Mouse (Mus musculus): Measurements from ENCODE around the gene Ccdc141. TPM values are rescaled to one million over a fixed set of nuclear protein-coding genes. Genes with fewer than 3 reads are reported as not detected.

Gene Ccdc141
- polyA plus RNA-seq, 1 experiment, result 15.9 TPM

DNA sequence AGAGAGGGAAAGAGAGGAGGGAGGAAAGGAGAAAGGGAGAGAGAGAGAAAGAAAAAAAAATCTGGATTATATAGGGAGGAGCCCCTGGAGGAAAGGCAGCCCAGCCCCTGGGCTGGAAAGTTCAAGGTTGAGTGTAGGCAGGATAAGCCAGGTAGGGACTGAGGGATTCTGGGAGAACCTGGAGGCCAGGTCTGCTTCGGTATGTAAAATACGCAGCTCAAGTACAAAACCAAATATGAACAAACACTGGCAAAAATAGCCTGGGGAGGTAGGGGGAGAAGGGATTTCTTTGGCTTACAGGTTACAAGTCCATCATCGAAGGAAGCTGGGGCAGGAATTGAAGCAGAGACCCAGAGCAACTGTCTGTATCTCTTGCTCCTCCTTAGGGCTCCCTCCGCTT, 183.1 kb downstream of the Ccdc141 start:
- DNase-seq (ENCODE audit: extremely low spot score in 1 of 2, low spot score in 1 of 2), result no peak

DNA sequence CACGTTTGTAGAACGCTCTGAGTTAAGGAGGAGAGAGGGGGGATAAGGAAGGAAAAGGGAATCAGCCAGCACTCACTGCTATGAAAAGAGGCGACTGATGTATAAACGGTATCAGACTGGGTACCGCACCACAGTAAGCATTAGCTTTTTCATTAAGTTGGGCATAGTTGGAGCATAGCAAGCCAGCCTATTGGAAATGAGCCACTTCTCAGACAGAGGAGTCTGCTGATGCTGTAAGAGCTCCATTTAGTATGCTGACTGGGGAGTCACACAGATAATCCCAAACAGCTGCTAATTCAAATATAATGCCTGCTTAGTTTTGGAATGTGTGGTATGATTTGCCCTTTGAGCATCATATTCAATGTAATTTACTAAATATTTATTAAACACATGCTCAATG, 186.1 kb downstream of the Ccdc141 start:
- no peak for DNase-seq (ENCODE audit: extremely low spot score in 1 of 2, low spot score in 1 of 2)

DNA sequence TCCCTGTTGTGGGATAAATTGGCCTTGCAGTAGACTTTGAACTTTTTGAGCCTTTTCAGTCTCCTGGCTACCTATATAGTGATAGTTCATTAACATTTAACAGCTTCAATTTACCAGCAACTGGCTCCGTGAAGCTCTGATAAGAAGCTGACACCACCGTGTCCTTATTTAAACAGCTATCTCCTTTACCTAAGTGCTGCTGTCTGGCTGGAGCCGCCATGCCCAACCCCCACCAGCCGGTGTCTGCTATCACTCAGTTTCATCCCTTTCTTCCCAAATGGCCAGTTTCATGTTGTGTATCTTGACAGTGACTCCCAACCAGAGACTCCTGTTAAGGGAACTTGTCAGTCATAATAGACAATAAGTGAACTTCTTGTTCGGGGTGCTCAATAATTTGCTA, 186.8 kb downstream of the Ccdc141 start:
- DNase-seq (ENCODE audit: extremely low spot score in 1 of 2, low spot score in 1 of 2), result no peak

DNA sequence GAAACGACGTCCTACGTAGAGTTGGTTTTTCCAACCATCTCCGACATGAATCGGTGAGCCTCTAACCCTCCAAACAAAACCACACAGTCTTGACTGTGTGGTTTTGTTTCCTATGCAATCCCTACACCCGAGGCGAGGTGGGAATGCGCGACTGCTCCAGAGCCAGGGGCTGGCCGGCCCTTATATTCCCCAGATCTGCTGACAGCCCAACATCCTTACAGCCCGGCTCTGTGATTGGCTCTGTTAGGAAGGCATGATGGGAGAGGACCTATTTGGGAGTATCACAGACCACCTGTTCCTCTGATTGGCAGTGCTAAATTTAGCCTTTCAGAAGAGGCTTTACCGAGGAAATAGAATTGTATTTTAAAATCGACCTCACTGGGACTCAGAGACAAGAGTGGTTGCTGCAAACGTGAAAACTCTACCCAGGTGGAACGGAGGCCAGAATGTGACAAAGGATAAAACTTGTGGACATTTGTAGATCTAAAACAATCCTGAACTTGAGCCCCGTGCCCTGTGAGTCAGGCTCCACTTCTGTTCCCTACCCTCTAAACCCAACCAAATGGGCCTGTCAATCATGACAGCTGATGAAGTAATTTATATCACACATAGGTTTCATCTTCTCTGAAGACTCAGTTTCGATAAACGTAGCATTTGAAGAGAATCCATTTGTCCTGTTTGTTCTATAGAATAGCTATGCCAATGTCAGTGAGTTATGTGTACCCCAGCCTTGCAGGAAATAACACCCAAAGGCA, 187.9 kb downstream of the Ccdc141 start, which contains the start of gene Ttn:
Gene Ttn (minus strand): TSS at position 157 of the 755 bp plus-strand sequence.
- no peak for DNase-seq (ENCODE audit: extremely low spot score in 1 of 2, low spot score in 1 of 2)

DNA sequence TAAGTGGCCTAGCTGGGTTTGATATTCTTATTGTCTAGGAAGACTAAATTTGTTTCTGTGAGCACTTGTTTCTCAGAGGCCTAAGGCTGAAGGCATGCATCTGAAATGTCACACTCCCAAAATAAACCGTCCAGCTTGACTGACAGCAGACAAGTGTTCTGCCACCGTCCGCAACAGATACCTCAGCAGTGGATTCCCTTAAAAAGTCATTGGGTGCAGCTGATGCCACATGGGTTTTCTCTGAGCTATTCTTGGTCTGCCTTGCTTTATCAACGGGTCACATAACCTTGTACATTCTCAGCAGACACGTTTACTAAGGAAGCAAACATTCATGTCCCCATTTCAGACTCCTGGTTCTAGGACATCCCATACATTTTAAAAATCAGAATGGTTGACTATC, 188.7 kb downstream of the Ccdc141 start:
- DNase-seq (ENCODE audit: extremely low spot score in 1 of 2, low spot score in 1 of 2), result no peak

DNA sequence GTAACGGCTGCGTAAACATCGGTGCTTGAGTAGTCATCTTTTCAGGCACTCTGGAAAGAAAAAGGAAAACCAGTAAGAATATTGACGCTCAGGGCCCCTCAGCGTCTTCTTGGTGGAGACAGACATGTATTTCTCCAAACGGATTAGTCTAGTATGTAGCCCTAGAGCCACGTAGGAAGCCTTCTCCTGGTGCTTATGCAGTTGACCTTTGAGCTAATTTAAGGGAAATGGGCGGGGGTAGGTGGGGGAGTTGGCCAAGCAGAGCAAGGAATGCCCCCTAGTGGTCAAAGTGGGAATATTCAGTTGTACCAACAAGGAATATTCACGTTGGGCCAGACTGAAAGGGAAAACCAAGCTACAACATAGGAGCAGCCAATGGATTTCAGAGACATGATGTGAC, 190.3 kb downstream of the Ccdc141 start:
- no peak for DNase-seq (ENCODE audit: extremely low spot score in 1 of 2, low spot score in 1 of 2)

DNA sequence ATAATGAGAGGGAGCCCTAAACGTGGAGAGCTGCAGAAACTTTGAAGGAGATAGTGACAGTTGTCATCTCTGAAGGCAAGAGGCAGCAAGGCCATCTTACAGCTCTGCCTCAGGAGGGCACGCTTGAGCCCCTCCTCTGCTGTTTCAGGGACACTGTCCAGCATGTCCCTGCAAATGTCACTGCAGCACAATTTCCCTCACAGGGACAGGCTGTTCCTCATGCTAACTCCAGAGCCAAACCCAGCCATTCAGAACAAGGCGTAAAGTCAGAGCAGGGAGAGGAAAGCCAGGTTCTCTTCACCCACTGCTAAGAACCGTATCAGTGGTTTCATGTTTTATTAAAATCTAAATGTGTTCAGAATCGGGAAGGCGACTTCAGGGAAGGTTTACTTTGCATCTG, 192.8 kb downstream of the Ccdc141 start:
- DNase-seq (ENCODE audit: extremely low spot score in 1 of 2, low spot score in 1 of 2), result no peak

DNA sequence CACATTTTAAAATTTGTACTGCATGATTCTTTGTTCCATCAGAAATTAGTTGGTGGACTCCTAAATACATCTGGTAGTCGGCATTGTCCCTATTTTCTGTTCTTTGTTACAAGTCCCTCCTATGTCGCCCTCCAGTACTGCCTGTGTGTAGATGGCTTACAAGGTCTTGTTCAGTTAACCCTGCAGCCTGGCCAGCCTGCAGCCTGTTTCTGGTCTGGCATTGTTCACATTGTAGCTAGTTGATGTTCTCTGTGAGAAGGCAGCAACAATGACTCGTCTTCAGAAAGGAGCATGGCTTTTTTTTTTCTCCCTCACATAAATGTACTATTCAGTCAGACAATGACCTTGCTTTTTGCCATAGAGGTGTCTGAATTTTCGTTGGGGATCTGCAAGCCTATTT, 198.4 kb downstream of the Ccdc141 start:
- DNase-seq (ENCODE audit: extremely low spot score in 1 of 2, low spot score in 1 of 2), result no peak

DNA sequence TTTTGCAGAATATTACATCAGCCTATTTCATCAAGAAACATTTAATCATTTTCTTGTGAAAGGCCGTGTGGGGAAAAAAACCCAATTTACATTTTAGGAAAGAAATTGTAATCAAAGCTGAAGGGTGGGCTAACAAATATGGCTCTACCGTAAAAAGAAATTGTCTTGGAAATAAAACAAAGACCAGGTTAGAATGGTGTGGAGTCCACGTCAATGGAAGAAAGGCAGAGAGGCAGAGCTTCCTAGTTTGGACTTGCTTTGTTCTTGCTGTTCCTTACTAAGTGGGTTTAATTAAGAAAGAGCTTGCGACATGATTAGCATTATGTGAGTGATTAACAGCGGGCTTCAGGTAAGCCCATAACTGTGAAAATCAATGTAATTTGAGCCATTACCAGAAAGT, 199.4 kb downstream of the Ccdc141 start:
- no peak for DNase-seq (ENCODE audit: extremely low spot score in 1 of 2, low spot score in 1 of 2)

DNA sequence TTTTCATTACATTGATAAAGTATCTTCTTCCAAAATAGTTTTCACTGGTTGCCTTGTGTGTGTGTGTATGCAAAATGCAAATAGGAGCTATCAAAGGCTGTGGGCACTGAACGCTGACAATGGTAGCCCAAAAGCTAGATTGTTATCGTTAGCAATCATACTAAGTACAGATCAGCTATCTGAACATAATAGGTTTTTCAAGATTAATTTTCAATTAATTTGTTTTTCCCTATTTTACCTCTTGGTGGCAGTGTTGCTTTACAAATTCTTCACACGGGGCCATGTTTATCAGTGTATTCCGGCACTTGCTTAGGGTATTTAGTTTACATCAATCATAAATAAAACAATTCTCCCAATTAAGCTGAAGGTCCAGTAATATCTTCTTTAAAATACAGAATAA, 199.8 kb downstream of the Ccdc141 start:
- peak in 1 of 2 experiments; percentile 62 for DNase-seq (ENCODE audit: extremely low spot score in 1 of 2, low spot score in 1 of 2)

DNA sequence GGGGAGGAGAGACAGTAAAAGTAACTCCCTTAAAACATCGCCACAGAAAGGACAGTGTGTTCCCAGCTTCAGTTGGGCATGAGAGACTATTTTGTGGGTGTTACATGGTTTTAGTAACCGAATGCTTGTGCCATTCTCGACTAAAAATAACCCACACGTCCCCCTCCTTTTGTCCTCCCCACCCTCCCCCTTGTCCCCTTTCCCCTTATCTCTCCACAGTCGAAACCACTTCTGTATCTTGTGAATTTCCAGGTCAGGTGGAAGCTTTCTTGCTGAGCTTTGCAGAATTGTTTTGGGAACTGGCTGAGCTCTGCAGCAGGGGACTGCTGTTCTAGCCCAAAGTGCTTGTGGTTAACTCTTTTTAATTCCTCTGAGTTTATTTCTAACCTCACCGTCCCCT, 200.2 kb downstream of the Ccdc141 start:
- no peak for DNase-seq (ENCODE audit: extremely low spot score in 1 of 2, low spot score in 1 of 2)

DNA sequence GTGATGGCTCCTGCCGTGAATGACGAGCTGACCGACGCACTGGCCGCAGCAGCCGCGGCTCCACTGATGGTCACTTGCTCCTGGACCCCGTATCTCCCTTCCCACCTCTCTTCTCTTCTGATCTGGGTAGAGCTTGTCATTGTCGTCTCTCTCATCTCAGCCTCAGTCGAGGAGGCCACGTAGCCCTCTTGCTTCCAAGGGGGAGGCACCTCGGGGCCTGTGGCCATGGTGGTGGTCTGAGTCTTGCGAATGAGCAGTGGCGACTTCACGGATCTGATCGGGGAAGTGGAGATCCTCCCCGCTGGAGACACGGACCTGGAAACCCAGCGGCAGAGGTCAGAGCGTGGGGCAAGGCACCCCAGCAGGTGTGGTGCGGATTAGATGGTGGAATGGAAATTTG, 200.8 kb downstream of the Ccdc141 start:
- DNase-seq (ENCODE audit: extremely low spot score in 1 of 2, low spot score in 1 of 2), result no peak

DNA sequence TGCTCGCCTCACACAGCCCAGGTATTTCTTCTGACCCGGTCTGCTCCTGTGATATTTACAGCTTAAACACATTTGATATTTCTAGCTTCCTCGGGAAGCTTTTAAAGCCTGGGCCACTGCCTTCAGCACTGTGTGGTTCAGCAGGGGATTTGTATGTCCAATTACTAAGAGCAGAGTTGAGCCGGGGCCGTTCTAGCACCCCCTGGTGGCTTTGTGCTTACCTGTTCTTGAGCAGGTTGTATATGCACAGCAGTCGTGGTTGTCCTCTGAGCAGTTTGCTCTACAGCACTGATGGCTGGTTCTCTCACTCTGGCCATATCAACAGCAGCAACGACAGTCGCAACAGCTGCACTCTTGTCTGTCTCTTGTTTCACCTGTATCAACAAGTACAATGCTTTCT, 201.5 kb downstream of the Ccdc141 start:
- peak; percentile 50 to 85 for DNase-seq (ENCODE audit: extremely low spot score in 1 of 2, low spot score in 1 of 2)

DNA sequence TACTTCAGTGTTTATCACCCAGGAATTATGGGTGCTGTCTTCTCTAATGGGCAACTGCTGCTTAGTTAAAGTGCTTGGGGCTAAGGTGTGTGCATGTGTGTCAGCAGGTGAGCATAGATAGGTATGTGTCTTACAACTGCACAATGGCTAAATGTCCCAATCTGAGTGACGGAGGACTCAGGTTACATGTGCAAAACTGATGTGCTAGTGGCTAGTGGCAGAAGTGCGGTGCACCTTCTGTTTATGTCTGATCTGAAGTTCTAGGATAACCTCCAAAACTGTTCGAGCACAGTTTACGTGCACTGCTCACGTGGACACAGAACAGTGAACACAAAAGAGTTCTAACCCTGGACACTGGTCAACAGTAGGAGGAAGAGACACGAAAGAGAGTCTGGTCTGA, 203.9 kb downstream of the Ccdc141 start:
- no peak for DNase-seq (ENCODE audit: extremely low spot score in 1 of 2, low spot score in 1 of 2)

DNA sequence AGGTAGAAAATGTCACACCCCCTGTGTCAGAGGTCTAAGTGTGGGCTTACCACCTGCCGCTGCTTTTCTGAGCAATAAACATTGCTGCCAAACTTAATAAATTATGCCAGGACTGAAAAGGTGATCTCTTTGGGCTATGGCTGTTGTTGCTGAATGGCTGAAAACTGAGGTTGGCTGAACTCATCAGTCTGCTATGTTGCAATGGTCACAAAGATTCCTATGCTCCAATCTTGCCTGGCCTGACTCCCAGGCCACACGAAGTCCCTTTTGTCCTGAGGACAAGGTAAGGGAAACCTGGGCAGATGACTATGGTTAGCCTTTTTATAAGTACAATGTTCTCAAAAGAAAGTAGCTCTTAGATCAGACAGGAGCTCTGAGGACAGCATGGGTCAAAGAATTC, 204.4 kb downstream of the Ccdc141 start:
- no peak for DNase-seq (ENCODE audit: extremely low spot score in 1 of 2, low spot score in 1 of 2)

DNA sequence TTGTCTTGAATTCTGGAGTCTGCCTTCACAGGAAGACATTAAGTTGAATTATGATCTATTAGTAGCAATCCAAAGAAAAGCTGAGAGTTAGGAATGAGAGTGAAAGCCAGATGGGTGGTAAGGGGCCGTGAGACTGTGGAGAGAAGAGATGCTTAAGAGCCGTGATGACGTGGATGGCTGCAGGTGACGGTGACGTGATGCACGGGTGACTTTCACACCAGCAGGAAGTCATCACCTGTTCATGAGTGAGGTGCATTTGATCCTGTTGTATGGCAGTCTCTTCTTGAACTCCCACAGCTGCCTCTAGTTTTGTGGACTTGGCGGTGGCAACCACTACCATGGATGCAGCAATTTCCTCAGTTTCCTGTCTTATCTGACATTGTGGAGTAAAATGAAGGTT, 204.9 kb downstream of the Ccdc141 start:
- no peak for DNase-seq (ENCODE audit: extremely low spot score in 1 of 2, low spot score in 1 of 2)

DNA sequence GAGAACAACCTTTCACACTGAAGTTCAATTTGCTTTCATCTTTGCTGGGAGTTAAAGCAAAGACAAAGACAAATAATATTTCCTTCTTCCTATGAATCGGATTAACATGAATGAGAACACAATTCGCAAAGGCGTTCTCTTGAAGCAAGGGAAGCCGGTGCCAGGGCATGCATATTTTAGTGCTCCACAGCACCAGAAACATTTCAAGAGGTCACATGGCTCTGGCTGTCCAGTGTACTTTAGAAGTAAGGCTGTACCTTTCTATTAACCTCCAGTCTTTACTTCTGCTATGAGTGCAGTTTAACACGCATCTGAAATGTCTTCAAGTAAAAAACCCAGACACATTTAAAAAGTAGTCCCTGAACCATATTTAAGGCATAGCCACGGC, 208.4 kb downstream of the Ccdc141 start:
- DNase-seq (ENCODE audit: extremely low spot score in 1 of 2, low spot score in 1 of 2), result no peak

DNA sequence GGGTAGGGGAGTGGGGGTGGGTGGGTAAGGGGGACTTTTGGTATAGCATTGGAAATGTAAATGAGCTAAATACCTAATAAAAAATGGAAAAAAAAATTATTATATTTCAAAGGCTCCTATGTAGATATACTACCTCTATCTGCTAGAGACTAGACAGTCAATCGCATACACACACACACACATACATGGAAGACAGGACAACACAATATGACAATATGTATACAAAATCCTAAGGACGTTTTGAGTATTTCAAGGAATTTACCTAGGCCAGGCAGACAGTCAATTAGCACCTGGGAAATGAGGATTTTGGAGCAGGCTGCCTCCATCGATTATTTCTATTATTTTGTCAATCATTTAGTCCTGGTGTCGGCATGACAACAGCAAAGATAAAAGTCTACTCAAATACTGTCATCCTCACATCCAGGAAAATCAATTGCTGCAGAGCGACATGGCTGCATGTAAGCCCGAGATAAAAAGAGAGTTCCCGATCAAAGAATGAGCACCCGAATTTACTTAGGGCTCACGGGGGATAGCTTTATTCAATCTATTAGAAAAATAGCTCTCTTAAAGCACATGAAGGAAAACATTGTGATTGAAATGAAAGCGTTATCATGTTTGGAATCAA, 208.9 kb downstream of the Ccdc141 start:
- DNase-seq (ENCODE audit: extremely low spot score in 1 of 2, low spot score in 1 of 2), result no peak

Measured in frontal cortex, adult 2 months (tissue).